Mouse (Mus musculus) heart, embryonic 12.5 days (tissue): ENCODE data around the gene Gm20388. TPM values are rescaled to one million over a fixed set of nuclear protein-coding genes. Genes with fewer than 3 reads are reported as not detected.

ENCODE experiments used
- ATAC-seq: fragments of 200-750 bp; cut with Nextera tagmentation; 2 replicates; pipeline ENCODE4 v1.8.0; 2017; ENCODE audit warnings: moderate TSS enrichment, moderate library complexity; ENCODE audit not compliant: insufficient number of reproducible peaks, low FRiP score
- H3K27ac ChIP-seq: fragments of 300-500 bp; sonication (generic); 2 replicates; pipeline ENCODE4 v1.5.1; 2016; ENCODE audit warnings: mild to moderate bottlenecking, moderate library complexity; ENCODE audit not compliant: poor library complexity, severe bottlenecking
- H3K27me3 ChIP-seq: fragments of 300-500 bp; sonication (generic); replicated peaks from 2 replicates; pipeline ENCODE4 v1.6.1; 2016; ENCODE audit warnings: mild to moderate bottlenecking, moderate library complexity
- H3K36me3 ChIP-seq: fragments of 300-500 bp; sonication (generic); 2 replicates; pipeline ENCODE4 v1.6.1; 2016; ENCODE audit warnings: mild to moderate bottlenecking, moderate library complexity
- H3K4me1 ChIP-seq: fragments of 300-500 bp; sonication (generic); replicated peaks from 2 replicates; pipeline ENCODE4 v1.6.1; 2016; ENCODE audit warnings: mild to moderate bottlenecking
- H3K4me2 ChIP-seq: fragments of 300-500 bp; sonication (generic); 2 replicates; pipeline ENCODE4 v1.6.1; 2016; ENCODE audit warnings: mild to moderate bottlenecking, moderate library complexity
- H3K4me3 ChIP-seq: fragments of 300-500 bp; sonication (generic); 2 replicates; pipeline ENCODE4 v1.5.1; 2016; ENCODE audit warnings: mild to moderate bottlenecking
- H3K9ac ChIP-seq: fragments of 300-500 bp; sonication (generic); 2 replicates; pipeline ENCODE4 v1.6.1; 2016; ENCODE audit warnings: mild to moderate bottlenecking, moderate library complexity
- H3K9me3 ChIP-seq: fragments of 300-500 bp; sonication (generic); replicated peaks from 2 replicates; pipeline ENCODE4 v1.6.1; 2016; ENCODE audit warnings: mild to moderate bottlenecking, moderate library complexity
- WGBS: fragments of 180-500 bp; shearing (Covaris S2); methylation state at CpG from one replicate; pipeline ENCODE4 v1.1.7; 2016; 5-methylcytosine and 5-hydroxymethylcytosine counted together
- polyA plus RNA-seq: library from polyadenylated mRNA; unstranded; fragments of >200 nt; fragmentation: Nextera tagmentation; extraction: Ambion mirVana; gene quantifications from 2 replicates; pipeline ENCODE4 v1.2.1, GENCODE M21; 2016

The Gm20388 gene
- polyA plus RNA-seq, 1 experiment from 2014 or later, result not detected

GRCm38 (mm10) chr8:124263058-124263457 is 4352.4 kb downstream of the Gm20388 start:
- Histone ChIP-seq H3K4me2 (no peak overlapping the region), H3K9ac (no peak overlapping the region)
- WGBS, result 82% methylated on average over 9 of the region's 9 CpGs

GRCm38 (mm10) chr8:124264032-124264431 is 4353.4 kb downstream of the Gm20388 start:
- no peak overlapping the region for H3K9ac ChIP-seq
- H3K9me3 ChIP-seq, result 0 out of 2 replicates have a peak, but pooled peaks cover 4% of the 10 kb centered on the region
- H3K4me2 ChIP-seq, result no peak overlapping the region
- H3K27me3 ChIP-seq, result no peaks in the 10 kb centered on the region
- H3K27ac ChIP-seq, result no peak overlapping the region
- no peaks in the 10 kb centered on the region for H3K36me3 ChIP-seq
- 74% methylated on average over 8 of the region's 8 CpGs for WGBS
- H3K4me1 ChIP-seq, result peaks cover 55% of the 10 kb centered on the region
- H3K4me3 ChIP-seq, result no peak overlapping the region
- no peak for ATAC-seq

More at GRCm38 (mm10) chr8:124263058-124263457, 4352.4 kb downstream of the Gm20388 start:
- H3K27ac ChIP-seq, result no peak overlapping the region
- ATAC-seq, result no peak
- no peak overlapping the region for H3K4me3 ChIP-seq
- 0 out of 2 replicates have a peak, but pooled peaks cover 4% of the 10 kb centered on the region for H3K9me3 ChIP-seq
- H3K36me3 ChIP-seq, result no peaks in the 10 kb centered on the region
- H3K27me3 ChIP-seq, result no peaks in the 10 kb centered on the region
- H3K4me1 ChIP-seq, result peaks cover 65% of the 10 kb centered on the region

- Histone ChIP-seq H3K27me3 (no peaks in the 10 kb centered on the region), H3K4me3 (no peak overlapping the region), H3K9me3 (0 out of 2 replicates have a peak, but pooled peaks cover 4% of the 10 kb centered on the region), H3K4me1 (peaks cover 50% of the 10 kb centered on the region), H3K27ac (no peak overlapping the region), H3K9ac (0 out of 2 replicates have a peak overlapping the region, but pooled peaks have one; percentile 32), H3K36me3 (no peaks in the 10 kb centered on the region), H3K4me2 (no peak overlapping the region)
- no peak for ATAC-seq
- WGBS, result 88% methylated on average over 12 of the region's 12 CpGs
These were observed 4354.0 kb downstream of the Gm20388 start for GRCm38 (mm10) chr8:124264671-124265070.

- H3K27me3 ChIP-seq, result no peaks in the 10 kb centered on the region
- H3K4me3 ChIP-seq, result no peak overlapping the region
- H3K27ac ChIP-seq, result 0 out of 2 replicates have a peak overlapping the region, but pooled peaks have one; percentile 20
- ATAC-seq, result no peak
- 74% methylated on average over 2 of the region's 2 CpGs for WGBS
- H3K9ac ChIP-seq, result 0 out of 2 replicates have a peak overlapping the region, but pooled peaks have one; percentile 32
- H3K9me3 ChIP-seq, result 0 out of 2 replicates have a peak, but pooled peaks cover 4% of the 10 kb centered on the region
- no peak overlapping the region for H3K4me2 ChIP-seq
- no peaks in the 10 kb centered on the region for H3K36me3 ChIP-seq
- H3K4me1 ChIP-seq, result peaks cover 50% of the 10 kb centered on the region
These were observed 4354.5 kb downstream of the Gm20388 start for GRCm38 (mm10) chr8:124265130-124265529.

GRCm38 (mm10) chr8:124265798-124266197 is 4355.2 kb downstream of the Gm20388 start:
- 0 out of 2 replicates have a peak overlapping the region, but pooled peaks have one; percentile 20 for H3K27ac ChIP-seq
- H3K4me2 ChIP-seq, result no peak overlapping the region
- ATAC-seq, result peak; percentile 60; the same call in 1 of the 2 replicates
- H3K4me1 ChIP-seq, result peaks cover 50% of the 10 kb centered on the region
- 0 out of 2 replicates have a peak, but pooled peaks cover 4% of the 10 kb centered on the region for H3K9me3 ChIP-seq
- no peak overlapping the region for H3K4me3 ChIP-seq
- no peaks in the 10 kb centered on the region for H3K36me3 ChIP-seq
- no peaks in the 10 kb centered on the region for H3K27me3 ChIP-seq
- 0 out of 2 replicates have a peak overlapping the region, but pooled peaks have one; percentile 26 for H3K9ac ChIP-seq
- WGBS, result 63% methylated on average over 8 of the region's 8 CpGs

GRCm38 (mm10) chr8:124267206-124267605 is 4356.6 kb downstream of the Gm20388 start:
- Histone ChIP-seq H3K27ac (no peak overlapping the region), H3K27me3 (no peaks in the 10 kb centered on the region), H3K4me3 (no peak overlapping the region), H3K9ac (no peak overlapping the region), H3K9me3 (0 out of 2 replicates have a peak, but pooled peaks cover 4% of the 10 kb centered on the region), H3K4me1 (peaks cover 51% of the 10 kb centered on the region), H3K4me2 (no peak overlapping the region), H3K36me3 (no peaks in the 10 kb centered on the region)
- no peak for ATAC-seq
- WGBS, result 86% methylated on average over 4 of the region's 4 CpGs

- Histone ChIP-seq H3K9me3 (0 out of 2 replicates have a peak, but pooled peaks cover 4% of the 10 kb centered on the region), H3K36me3 (peaks cover under 1% of the 10 kb centered on the region; the same call in 1 of the 2 replicates), H3K4me1 (peaks cover 37% of the 10 kb centered on the region), H3K9ac (no peak overlapping the region), H3K4me2 (no peak overlapping the region), H3K27ac (no peak overlapping the region), H3K27me3 (no peaks in the 10 kb centered on the region), H3K4me3 (no peak overlapping the region)
- peak; percentile 49; the same call in 1 of the 2 replicates for ATAC-seq
- 56% methylated on average over 6 of the region's 6 CpGs for WGBS
These were observed 4359.9 kb downstream of the Gm20388 start for GRCm38 (mm10) chr8:124270504-124270903.

- no peak for ATAC-seq
- Histone ChIP-seq H3K27me3 (no peaks in the 10 kb centered on the region), H3K9me3 (0 out of 2 replicates have a peak, but pooled peaks cover 7% of the 10 kb centered on the region), H3K36me3 (peaks cover 4% of the 10 kb centered on the region), H3K9ac (no peak overlapping the region), H3K4me1 (peaks cover 33% of the 10 kb centered on the region), H3K4me2 (no peak overlapping the region), H3K4me3 (no peak overlapping the region), H3K27ac (no peak overlapping the region)
- WGBS, result 68% methylated on average over 11 of the region's 11 CpGs
These were observed 4360.3 kb downstream of the Gm20388 start for GRCm38 (mm10) chr8:124270904-124271303.

GRCm38 (mm10) chr8:124271518-124271917 is 4360.9 kb downstream of the Gm20388 start:
- 0 out of 2 replicates have a peak, but pooled peaks cover 9% of the 10 kb centered on the region for H3K9me3 ChIP-seq
- no peak overlapping the region for H3K9ac ChIP-seq
- H3K4me1 ChIP-seq, result peaks cover 28% of the 10 kb centered on the region
- peaks cover 8% of the 10 kb centered on the region for H3K36me3 ChIP-seq
- no peak overlapping the region for H3K4me3 ChIP-seq
- 82% methylated on average over 12 of the region's 12 CpGs for WGBS
- no peak overlapping the region for H3K4me2 ChIP-seq
- no peak for ATAC-seq
- no peak overlapping the region for H3K27ac ChIP-seq
- no peaks in the 10 kb centered on the region for H3K27me3 ChIP-seq

- Histone ChIP-seq H3K4me2 (no peak overlapping the region), H3K4me1 (peaks cover 28% of the 10 kb centered on the region), H3K9ac (no peak overlapping the region), H3K27me3 (no peaks in the 10 kb centered on the region), H3K4me3 (no peak overlapping the region), H3K36me3 (peaks cover 8% of the 10 kb centered on the region), H3K27ac (no peak overlapping the region), H3K9me3 (0 out of 2 replicates have a peak, but pooled peaks cover 8% of the 10 kb centered on the region)
- WGBS, result 74% methylated on average over 3 of the region's 3 CpGs
- ATAC-seq, result no peak
These were observed 4362.2 kb downstream of the Gm20388 start for GRCm38 (mm10) chr8:124272792-124273191.

GRCm38 (mm10) chr8:124273606-124274218 is 4363.1 kb downstream of the Gm20388 start:
- WGBS, result 69% methylated on average over 8 of the region's 8 CpGs
- no peak overlapping the region for H3K27ac ChIP-seq
- H3K4me2 ChIP-seq, result no peak overlapping the region
- no peaks in the 10 kb centered on the region for H3K27me3 ChIP-seq
- 0 out of 2 replicates have a peak, but pooled peaks cover 5% of the 10 kb centered on the region for H3K9me3 ChIP-seq
- no peak overlapping the region for H3K4me3 ChIP-seq
- no peak for ATAC-seq
- H3K9ac ChIP-seq, result no peak overlapping the region
- H3K36me3 ChIP-seq, result peaks cover 8% of the 10 kb centered on the region
- H3K4me1 ChIP-seq, result peaks cover 37% of the 10 kb centered on the region
